Mouse (Mus musculus): ENCODE measurements around the gene Mycbp2. TPM values are rescaled to one million over a fixed set of nuclear protein-coding genes. Genes with fewer than 3 reads are reported as not detected.
A peak's percentile ranks its signal among the peaks of the same experiment; 100 is the strongest.

Gene Mycbp2
- total RNA-seq, 2 experiments from 2014 or later, result 154 to 162 TPM

GRCm38 (mm10) chr14:103085840-103086533 is 260.6 kb downstream of the Mycbp2 start:
- intact Hi-C loops (cut with DNase I), result no loop called here
- no peak for DNase-seq (ENCODE audit: low spot score in 2 of 2)

- peak; percentile 38 to 79 for DNase-seq (ENCODE audit: low spot score in 2 of 2)
These were observed 267.2 kb downstream of the Mycbp2 start for GRCm38 (mm10) chr14:103079209-103079977.

GRCm38 (mm10) chr14:103078006-103078912 is 268.4 kb downstream of the Mycbp2 start:
- intact Hi-C loops (cut with DNase I), result loop anchor here (10.0 kb wide), 2 partner anchors 397 to 607 kb away; no protein-coding TSS in a partner anchor
- no peak for DNase-seq (ENCODE audit: low spot score in 2 of 2)

More at GRCm38 (mm10) chr14:103079209-103079977, 267.2 kb downstream of the Mycbp2 start:
- intact Hi-C loops (cut with DNase I), result loop anchor here (10.0 kb wide), 2 partner anchors 395 to 605 kb away; no protein-coding TSS in a partner anchor

- DNase-seq (ENCODE audit: low spot score in 2 of 2), result no peak
- intact Hi-C loops (cut with DNase I), result loop anchor here (10.0 kb wide), 2 partner anchors 397 to 607 kb away; no protein-coding TSS in a partner anchor
These were observed 269.2 kb downstream of the Mycbp2 start for GRCm38 (mm10) chr14:103077272-103078005.

- intact Hi-C loops (cut with DNase I), result loop anchor here (10.0 kb wide), 2 partner anchors 400 to 610 kb away; no protein-coding TSS in a partner anchor
- no peak for DNase-seq (ENCODE audit: low spot score in 2 of 2)
These were observed 271.4 kb downstream of the Mycbp2 start for GRCm38 (mm10) chr14:103075166-103075565.

GRCm38 (mm10) chr14:103073825-103074224 is 272.8 kb downstream of the Mycbp2 start:
- no peak for DNase-seq (ENCODE audit: low spot score in 2 of 2)
- intact Hi-C loops (cut with DNase I), result loop anchor here (10.0 kb wide), 2 partner anchors 401 to 611 kb away; no protein-coding TSS in a partner anchor

GRCm38 (mm10) chr14:103072731-103073130 is 273.9 kb downstream of the Mycbp2 start:
- DNase-seq (ENCODE audit: low spot score in 2 of 2), result no peak
- intact Hi-C loops (cut with DNase I), result loop anchor here (10.0 kb wide), 2 partner anchors 402 to 612 kb away; no protein-coding TSS in a partner anchor

GRCm38 (mm10) chr14:103071471-103071870 is 275.1 kb downstream of the Mycbp2 start:
- intact Hi-C loops (cut with DNase I), result loop anchor here (10.0 kb wide), 2 partner anchors 403 to 613 kb away; no protein-coding TSS in a partner anchor
- DNase-seq (ENCODE audit: low spot score in 2 of 2), result no peak

GRCm38 (mm10) chr14:103070790-103071189 is 275.8 kb downstream of the Mycbp2 start:
- intact Hi-C loops (cut with DNase I), result loop anchor here (1.0 to 10.0 kb wide), 3 partner anchors 29 to 614 kb away; partner anchors contain the start of gene Fbxl3
- DNase-seq (ENCODE audit: low spot score in 2 of 2), result no peak

- intact Hi-C loops (cut with DNase I), result loop anchor here (1.0 to 10.0 kb wide), 4 partner anchors 29 to 615 kb away; partner anchors contain the start of gene Fbxl3
- DNase-seq (ENCODE audit: low spot score in 2 of 2), result peak; percentile 88 to 93
These were observed 276.6 kb downstream of the Mycbp2 start, which contains the start of gene Cln5 for GRCm38 (mm10) chr14:103069864-103070611. Gene Cln5 (plus strand): TSS chr14:103070216.

GRCm38 (mm10) chr14:103069465-103069863 is 277.1 kb downstream of the Mycbp2 start:
- intact Hi-C loops (cut with DNase I), result loop anchor here (5.0 kb wide), 1 partner anchor 468 kb away; no protein-coding TSS in a partner anchor
- DNase-seq (ENCODE audit: low spot score in 2 of 2), result no peak

- intact Hi-C loops (cut with DNase I), result loop anchor here (5.0 kb wide), 1 partner anchor 472 kb away; no protein-coding TSS in a partner anchor
- peak; percentile 75 to 80 for DNase-seq (ENCODE audit: low spot score in 2 of 2)
These were observed 281.1 kb downstream of the Mycbp2 start for GRCm38 (mm10) chr14:103065294-103066167.

Other genes with a start within 250 kb of the Mycbp2 start
- 10 to 100 TPM; 89.1 to 89.7 TPM for gene Fbxl3, start 247.2 kb downstream of the Mycbp2 start, total RNA-seq (2021)
- 1 to 10 TPM; 1.1 to 1.4 TPM for gene Scel, start 166.5 kb upstream of the Mycbp2 start, total RNA-seq (2021)